Mouse (Mus musculus) left cerebral cortex, adult 2 months (tissue): Measurements from ENCODE around the gene Gstm6. TPM values are rescaled to one million over a fixed set of nuclear protein-coding genes. Genes with fewer than 3 reads are reported as not detected.

Experiments used
- DNase-seq, 2 experiments: peaks; one replicate each; pipeline ENCODE4 v3.0.0; 2021 to 2022; ENCODE audit warnings: low spot score in 2 of 2, mixed read lengths in 1 of 2; ENCODE audit errors: extremely low spot score in 1 of 2
- H3K27ac ChIP-seq: fragments of 200-600 bp; 2 replicates; pipeline ENCODE4 v1.8.1; 2022
- H3K4me3 ChIP-seq: fragments of 200-600 bp; 2 replicates; pipeline ENCODE4 v1.8.1; 2022
- CTCF ChIP-seq: fragments of 200-600 bp; IDR thresholded peaks from 2 replicates; pipeline ENCODE4 v1.8.1; 2022; ENCODE audit warnings: antibody characterized with exemption, mild to moderate bottlenecking, moderate library complexity
- intact Hi-C: fragments of 180-260 bp; cut with DNase I; formaldehyde crosslinking; loops from one replicate; pipeline ENCODE4 v1.15.1; 2025
- total RNA-seq, 2 experiments: library from RNA; stranded (reverse); gene quantifications; 2 replicates each; pipeline ENCODE4 v1.2.3; 2021

Gstm6 gene
- total RNA-seq, 2 experiments from 2014 or later, result 4.7 to 6.7 TPM

DNA sequence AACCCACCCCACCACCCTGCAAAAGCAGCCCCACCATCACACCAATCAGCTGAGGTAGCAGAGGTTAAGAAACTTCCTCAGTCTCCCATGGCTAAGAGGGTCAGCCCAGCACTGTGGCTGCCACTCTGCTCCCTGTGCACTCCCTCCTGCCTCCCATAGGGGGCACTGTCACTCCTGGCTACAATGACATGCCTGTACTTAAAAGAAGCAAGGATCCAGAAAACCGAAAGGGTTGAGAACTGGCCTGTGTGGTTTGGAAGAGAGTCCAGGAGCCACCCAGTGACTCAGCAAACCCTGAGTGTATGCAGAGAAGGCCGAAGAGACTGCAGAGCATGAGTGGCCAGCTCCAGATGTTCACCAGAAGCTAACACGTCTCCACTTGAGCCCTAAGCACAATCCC lies 4.1 kb downstream of the Gstm6 start:
- peak; percentile 78 for TF ChIP-seq CTCF
- DNase-seq, result peak; percentile 46 to 50
- H3K4me3 ChIP-seq, result no peak overlapping the region
- intact Hi-C loops, result no loop called here
- peak overlapping the region; percentile 86 for H3K27ac ChIP-seq

DNA sequence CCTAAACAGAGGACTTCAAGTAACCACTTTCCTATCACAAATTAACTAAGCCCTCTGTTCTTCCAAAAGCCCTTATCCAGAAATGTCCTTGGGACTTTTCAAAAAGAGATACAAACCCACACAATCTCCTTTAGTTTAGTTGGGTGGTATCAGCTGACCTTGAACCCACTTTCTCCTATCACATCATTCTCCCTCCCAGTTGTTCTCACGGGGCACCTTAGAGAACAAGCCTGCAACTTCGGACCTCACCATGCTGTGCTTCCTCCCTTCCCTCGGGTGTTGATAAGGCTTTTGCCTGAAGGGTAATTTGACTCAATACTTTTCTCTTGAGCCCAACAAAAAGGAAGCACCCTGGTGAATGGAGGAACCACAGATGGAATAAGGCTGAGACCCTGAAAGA lies 7.7 kb downstream of the Gstm6 start:
- no peak for DNase-seq
- Histone ChIP-seq H3K27ac (no peak overlapping the region), H3K4me3 (no peak overlapping the region)
- intact Hi-C loops, result no loop called here
- no peak for TF ChIP-seq CTCF

DNA sequence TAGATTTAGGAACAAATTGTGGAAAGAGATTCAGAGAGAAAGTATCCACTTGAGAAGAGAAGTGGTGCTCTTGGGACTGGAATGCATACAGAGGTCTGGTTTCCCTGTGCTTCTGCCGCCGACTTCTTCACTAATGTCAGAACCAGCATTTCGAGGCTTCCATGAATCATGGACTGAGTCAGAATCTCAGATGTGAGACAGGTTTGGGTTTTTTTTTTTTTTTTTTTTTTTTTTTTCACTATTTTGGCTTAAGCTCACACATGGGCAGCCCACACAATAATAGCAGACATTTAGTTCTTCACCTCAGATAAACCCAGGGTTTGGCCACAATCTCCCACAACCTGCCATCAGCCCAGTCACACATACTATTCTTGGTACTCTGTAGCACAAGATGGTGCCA lies 8.3 kb downstream of the Gstm6 start:
- DNase-seq, result no peak
- H3K27ac ChIP-seq, result no peak overlapping the region
- no peak for TF ChIP-seq CTCF
- intact Hi-C loops, result no loop called here
- no peak overlapping the region for H3K4me3 ChIP-seq

DNA sequence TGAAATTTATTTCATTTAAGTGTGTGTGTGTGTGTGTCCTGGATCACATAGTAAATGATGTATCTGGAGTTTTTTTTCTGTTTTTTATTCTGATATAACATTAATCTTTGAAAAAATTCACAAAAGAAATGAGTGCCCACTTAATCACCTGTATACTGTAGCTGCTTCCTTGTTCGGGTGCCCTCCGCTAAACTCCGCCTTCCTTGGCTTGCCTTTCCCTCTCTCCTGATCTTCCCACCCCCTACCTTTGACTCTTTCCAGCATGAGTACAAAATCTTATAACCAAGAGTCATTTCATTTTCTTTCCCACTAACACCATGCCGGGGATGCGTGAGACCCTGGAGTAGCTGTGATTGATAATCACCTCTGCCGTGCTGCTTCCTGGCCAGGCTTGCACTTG lies 11.4 kb downstream of the Gstm6 start:
- intact Hi-C loops, result loop anchor here (5.0 kb wide), 1 partner anchor 215 kb away; the partner anchor contains the start of gene Gnai3
- H3K27ac ChIP-seq, result peak overlapping the region; percentile 42
- H3K4me3 ChIP-seq, result no peak overlapping the region
- DNase-seq, result no peak
- TF ChIP-seq CTCF, result no peak

DNA sequence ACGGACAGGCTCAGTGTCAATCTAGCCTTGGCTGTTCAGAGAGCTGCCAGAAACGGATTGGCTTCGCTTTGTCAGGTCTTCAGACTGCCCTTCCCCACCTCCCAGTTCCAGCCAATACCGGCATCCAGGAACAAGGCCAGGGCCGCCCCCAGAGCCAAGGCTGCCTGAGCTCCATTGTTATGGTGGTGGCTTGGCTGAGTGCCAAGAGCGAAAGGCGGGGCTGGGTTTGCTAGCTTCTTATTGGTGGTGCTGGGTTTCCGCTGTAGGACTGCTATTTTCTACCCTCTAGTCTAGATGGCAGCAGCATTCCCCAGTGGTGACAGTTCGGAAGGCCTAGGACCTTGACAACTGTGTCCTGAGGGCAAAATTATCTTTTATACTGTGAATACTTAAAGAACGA lies 11.9 kb downstream of the Gstm6 start, which contains the start of gene Gstm7:
TSS of gene Gstm7 (minus strand) at position 148 of the 400 bp plus-strand sequence.
- peak within 1 kb of the TSS; percentile 32; the same call in 1 of the 2 replicates for H3K4me3 ChIP-seq
- H3K27ac ChIP-seq, result peak within 1 kb of the TSS; percentile 75
- intact Hi-C loops, result loop anchor here (2.0 to 5.0 kb wide), 2 partner anchors 87 to 216 kb away; partner anchors contain the start of gene Gnai3
- peak; percentile 37 for TF ChIP-seq CTCF
- peak; percentile 97 for DNase-seq

DNA sequence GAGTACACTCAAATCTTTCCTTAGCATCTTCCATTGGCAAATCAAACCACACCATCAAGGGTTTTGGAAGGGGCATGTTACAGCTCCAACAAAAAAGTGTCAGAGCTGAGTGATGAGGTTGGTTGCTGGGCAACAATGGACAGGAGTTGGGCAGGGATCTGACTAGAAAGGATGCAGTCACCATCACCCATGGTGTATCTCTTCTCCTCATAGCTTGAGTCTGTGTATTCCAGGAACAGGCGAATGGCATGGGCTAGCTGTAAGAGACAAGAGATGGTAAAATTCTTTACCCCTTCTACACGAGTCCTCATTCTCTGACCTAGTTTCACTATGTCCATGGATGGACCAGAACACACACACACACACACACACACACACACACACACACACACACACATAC lies 12.4 kb downstream of the Gstm6 start:
- Histone ChIP-seq H3K4me3 (no peak overlapping the region), H3K27ac (peak overlapping the region; percentile 75)
- intact Hi-C loops, result loop anchor here (2.0 to 5.0 kb wide), 2 partner anchors 88 to 216 kb away; partner anchors contain the start of gene Gnai3
- TF ChIP-seq CTCF, result no peak
- no peak for DNase-seq

DNA sequence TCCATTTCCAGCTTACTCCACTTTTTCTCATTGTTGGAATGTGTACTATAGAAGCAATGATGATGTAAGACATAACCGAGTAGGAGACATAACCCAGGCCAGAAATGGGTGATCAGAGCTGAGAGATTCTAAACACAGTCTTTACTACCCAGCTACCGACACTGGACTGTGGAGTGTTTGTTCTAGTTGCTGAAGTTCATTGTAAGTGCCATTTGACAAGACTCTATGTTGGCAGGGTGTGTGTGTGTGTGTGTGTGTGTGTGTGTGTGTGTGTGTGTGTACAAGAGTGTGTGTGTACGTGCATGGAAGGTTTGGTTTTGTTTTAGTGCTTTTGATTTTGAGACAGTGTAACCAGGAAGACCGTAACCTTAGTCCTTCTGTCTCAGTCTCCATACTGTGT lies 13.8 kb downstream of the Gstm6 start:
- no peak for DNase-seq
- no peak overlapping the region for H3K4me3 ChIP-seq
- TF ChIP-seq CTCF, result no peak
- intact Hi-C loops, result loop anchor here (2.0 to 5.0 kb wide), 2 partner anchors 89 to 218 kb away; partner anchors contain the start of gene Gnai3
- H3K27ac ChIP-seq, result no peak overlapping the region

DNA sequence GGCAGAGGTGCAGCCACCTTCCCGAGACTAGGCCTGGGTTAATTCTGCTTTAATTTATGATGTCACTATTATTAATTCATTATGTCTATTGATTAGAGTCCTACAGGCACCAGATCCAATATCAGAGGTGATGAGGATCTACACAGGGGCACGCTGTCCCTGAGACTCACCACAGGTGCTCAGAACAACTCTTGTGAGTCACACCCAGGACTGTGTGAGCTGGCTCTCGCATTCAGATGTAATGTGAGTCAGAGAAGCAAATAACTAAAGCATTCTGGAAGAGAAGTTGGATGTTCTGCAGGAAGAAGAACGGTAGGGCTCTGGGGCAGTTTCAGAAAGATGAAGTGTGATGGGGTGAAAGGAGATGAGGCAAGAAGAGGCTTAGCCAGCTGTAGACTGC lies 14.3 kb downstream of the Gstm6 start:
- no peak overlapping the region for H3K27ac ChIP-seq
- no peak for TF ChIP-seq CTCF
- intact Hi-C loops, result no loop called here

DNA sequence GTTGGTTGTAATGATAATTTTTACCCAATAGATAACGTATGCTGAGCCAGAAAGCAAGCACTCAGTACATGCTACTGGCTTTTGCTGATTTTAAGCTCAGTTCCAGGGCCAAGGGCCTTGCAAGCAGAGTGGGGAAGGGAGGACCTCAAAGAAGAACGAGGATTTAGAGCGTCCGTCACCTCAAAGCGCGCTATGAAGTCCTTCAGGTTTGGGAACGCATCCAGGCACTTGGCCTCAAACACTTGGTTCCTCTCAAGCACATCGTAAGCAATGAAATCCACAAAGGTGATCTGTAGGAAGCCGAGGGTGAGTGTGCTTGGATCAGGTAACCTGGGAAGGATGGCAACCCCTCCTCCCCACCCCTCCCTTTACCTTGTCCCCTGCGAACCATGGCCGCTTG lies 14.9 kb downstream of the Gstm6 start:
- Histone ChIP-seq H3K27ac (no peak overlapping the region), H3K4me3 (no peak overlapping the region)
- no peak for TF ChIP-seq CTCF
- intact Hi-C loops, result no loop called here
- DNase-seq, result no peak

More for the DNA sequence above, 14.3 kb downstream of the Gstm6 start:
- no peak for DNase-seq
- H3K4me3 ChIP-seq, result no peak overlapping the region

DNA sequence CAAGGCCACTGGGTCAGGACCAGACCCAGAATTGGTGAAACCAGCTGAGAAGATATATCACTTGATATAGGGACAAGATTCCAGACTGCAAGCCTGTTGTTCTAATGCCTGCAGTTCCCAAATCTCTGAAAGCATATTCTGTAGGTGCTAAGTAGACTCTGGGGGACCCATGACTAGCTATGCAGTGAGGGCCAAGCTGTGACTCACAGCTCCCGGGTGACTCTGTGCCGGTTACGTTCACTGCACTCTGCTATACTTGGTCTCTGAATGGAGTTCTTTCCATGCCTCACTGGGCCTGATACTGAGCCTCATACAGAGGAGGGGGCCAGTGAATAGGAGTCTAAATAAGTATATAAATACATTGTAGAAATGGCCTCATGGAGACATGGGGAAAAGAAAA lies 15.7 kb downstream of the Gstm6 start:
- intact Hi-C loops, result no loop called here
- no peak for TF ChIP-seq CTCF
- Histone ChIP-seq H3K4me3 (no peak overlapping the region), H3K27ac (no peak overlapping the region)
- no peak for DNase-seq

DNA sequence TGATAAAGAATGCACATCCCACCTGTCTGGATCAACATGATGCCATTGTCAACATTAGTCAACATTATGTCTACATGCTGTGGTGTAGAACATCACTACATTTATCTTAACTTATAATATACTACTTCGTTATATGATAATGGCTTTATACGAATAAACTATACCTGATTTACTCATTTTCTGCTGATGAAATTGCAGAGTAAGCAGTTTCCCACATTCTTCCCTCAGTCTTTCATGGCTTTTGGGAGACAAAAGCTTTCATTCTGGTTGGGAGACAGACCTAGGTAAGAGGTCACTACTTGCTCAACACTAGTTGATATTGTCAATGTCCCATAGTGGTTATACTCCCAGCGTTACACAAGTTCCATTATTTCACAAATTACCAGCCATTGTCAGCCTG lies 18.2 kb downstream of the Gstm6 start:
- DNase-seq, result no peak
- intact Hi-C loops, result no loop called here
- Histone ChIP-seq H3K27ac (no peak overlapping the region), H3K4me3 (no peak overlapping the region)
- TF ChIP-seq CTCF, result no peak

DNA sequence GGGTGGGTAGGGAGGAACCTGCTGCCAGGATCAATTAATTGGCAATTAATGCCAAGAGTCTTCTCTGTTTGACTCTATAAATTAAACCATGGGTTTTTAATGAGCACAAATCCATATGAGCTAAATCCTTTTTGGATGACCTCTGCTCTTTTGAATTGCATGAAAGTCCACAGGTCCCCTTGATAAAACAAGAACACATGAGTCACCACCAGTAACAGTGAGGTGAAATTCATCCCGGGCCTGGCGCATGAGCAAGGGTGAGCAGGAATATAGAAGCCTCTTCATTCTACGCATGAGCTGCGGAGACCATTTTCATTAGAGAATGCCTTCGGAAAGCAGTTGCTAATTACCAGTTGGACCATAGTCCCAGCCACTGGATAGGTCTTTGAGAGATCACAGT lies 23.2 kb downstream of the Gstm6 start:
- Histone ChIP-seq H3K27ac (no peak overlapping the region), H3K4me3 (no peak overlapping the region)
- no peak for DNase-seq
- intact Hi-C loops, result no loop called here
- no peak for TF ChIP-seq CTCF

DNA sequence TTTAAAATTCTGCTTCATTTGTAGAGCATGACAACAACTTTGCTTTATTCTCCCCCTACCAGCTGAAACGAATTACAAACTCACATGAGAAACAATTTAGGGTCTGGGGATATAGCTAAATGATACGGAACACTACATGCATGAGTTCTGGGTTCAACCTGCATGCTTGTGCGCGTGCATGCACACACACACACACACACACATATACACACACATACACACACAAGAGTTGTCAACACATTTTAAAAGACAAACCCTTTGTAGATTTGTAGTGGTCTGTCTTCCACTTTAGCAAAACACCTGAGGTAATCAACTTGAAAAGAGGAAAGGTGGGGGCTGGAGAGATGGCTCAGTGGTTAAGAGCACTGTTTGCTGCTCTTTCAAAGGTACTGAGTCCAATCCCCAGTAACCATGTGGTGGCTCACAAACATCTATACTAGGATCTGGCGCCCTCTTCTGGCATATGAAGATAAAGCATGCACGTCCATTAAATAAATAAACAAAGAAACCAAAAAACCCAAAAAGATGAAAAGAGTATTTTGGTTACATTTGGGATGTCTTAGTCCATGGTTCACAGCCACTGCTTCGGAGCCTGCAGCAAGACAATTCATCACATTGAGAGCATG lies 25.7 kb downstream of the Gstm6 start:
- Histone ChIP-seq H3K4me3 (no peak overlapping the region), H3K27ac (no peak overlapping the region)
- TF ChIP-seq CTCF, result peak; percentile 86
- DNase-seq, result peak; percentile 44 to 62
- intact Hi-C loops, result loop anchor here (1.0 to 5.0 kb wide), 3 partner anchors 51 to 221 kb away; partner anchors contain the start of gene Ahcyl1
